Mouse (Mus musculus) ES-Bruce4 (cell line): Measurements from ENCODE around the gene H60b.
"Not testable (repeated sequence)": the region's sequence is repeated elsewhere in the genome, so short reads cannot be mapped to it uniquely, and the experiment has no call there.

Experiments used
- CTCF ChIP-seq: IDR thresholded peaks from one replicate; pipeline ENCODE4 v1.8.1; 2011; ENCODE audit warnings: low read depth, low read length
- EP300 ChIP-seq: IDR thresholded peaks from 2 replicates; pipeline ENCODE4 v1.6.1; 2011; ENCODE audit warnings: low read depth, low read length; ENCODE audit not compliant: insufficient read depth
- POLR2A ChIP-seq: IDR thresholded peaks from one replicate; pipeline ENCODE4 v1.8.1; 2011; ENCODE audit warnings: low read length; ENCODE audit not compliant: insufficient read depth

DNA sequence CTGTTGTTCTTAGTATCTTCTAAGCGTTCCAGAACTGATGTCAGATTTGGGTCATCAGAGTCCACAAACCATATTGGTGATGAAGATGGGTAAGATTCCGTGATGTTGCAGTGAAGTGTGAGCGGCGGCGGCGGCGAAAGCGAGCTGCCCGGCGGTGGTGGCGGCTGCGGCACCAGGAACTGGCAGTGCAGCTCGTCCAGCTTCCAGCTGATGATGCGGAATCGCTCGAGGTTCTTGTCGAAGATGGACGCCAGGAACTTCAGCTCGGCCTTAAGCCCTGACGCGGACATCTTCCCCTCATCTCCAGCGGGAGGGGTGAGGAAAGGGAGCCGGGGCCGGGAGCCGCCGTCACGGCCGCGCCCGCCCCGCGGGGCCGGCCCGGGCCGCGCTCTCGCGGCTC lies 4.3 kb upstream of the H60b start:
- not testable (repeated sequence) for TF ChIP-seq EP300, POLR2A, CTCF
